Mouse (Mus musculus): ENCODE results near the gene Kif14. TPM values are rescaled to one million over a fixed set of nuclear protein-coding genes. Genes with fewer than 3 reads are reported as not detected.
"Not testable (repeated sequence)": the region's sequence is repeated elsewhere in the genome, so short reads cannot be mapped to it uniquely, and the experiment has no call there.

The Kif14 gene
- polyA plus RNA-seq, 1 experiment from 2014 or later, result 6.0 TPM

GRCm38 (mm10) chr1:136502936-136503335 lies 36.8 kb downstream of the Kif14 start:
- no peaks in the 10 kb centered on the region for H3K27me3 ChIP-seq
- ATAC-seq, result no peak
- WGBS, result 96% methylated on average over 8 of the region's 8 CpGs
- no peaks in the 10 kb centered on the region for H3K9me3 ChIP-seq (replicated peaks)
- H3K4me3 ChIP-seq, result no peak overlapping the region
- H3K4me1 ChIP-seq, result no peaks in the 10 kb centered on the region
- H3K4me2 ChIP-seq, result no peak overlapping the region
- H3K9ac ChIP-seq, result no peak overlapping the region
- H3K27ac ChIP-seq, result no peak overlapping the region
- peaks cover 42% of the 10 kb centered on the region for H3K36me3 ChIP-seq (ENCODE audit: poor library complexity, severe bottlenecking)

GRCm38 (mm10) chr1:136506255-136506654 lies 40.1 kb downstream of the Kif14 start:
- H3K27me3 ChIP-seq; H3K27ac ChIP-seq; H3K4me1 ChIP-seq; ATAC-seq; H3K9ac ChIP-seq; H3K4me2 ChIP-seq; H3K4me3 ChIP-seq; H3K9me3 ChIP-seq (replicated peaks): not testable (repeated sequence)
- WGBS, result 90% methylated on average over 10 of the region's 10 CpGs
- peaks cover 42% of the 10 kb centered on the region for H3K36me3 ChIP-seq (ENCODE audit: poor library complexity, severe bottlenecking)

- H3K36me3 ChIP-seq (ENCODE audit: poor library complexity, severe bottlenecking), result peaks cover 41% of the 10 kb centered on the region
- 84% methylated on average over 6 of the region's 6 CpGs for WGBS
- no peak overlapping the region for H3K4me2 ChIP-seq
- H3K4me1 ChIP-seq, result no peaks in the 10 kb centered on the region
- no peak for ATAC-seq
- no peaks in the 10 kb centered on the region for H3K9me3 ChIP-seq (replicated peaks)
- no peak overlapping the region for H3K4me3 ChIP-seq
- no peak overlapping the region for H3K27ac ChIP-seq
- no peaks in the 10 kb centered on the region for H3K27me3 ChIP-seq
- H3K9ac ChIP-seq, result no peak overlapping the region
Observed at GRCm38 (mm10) chr1:136512317-136512716, 46.2 kb downstream of the Kif14 start.

GRCm38 (mm10) chr1:136513181-136513580 lies 47.0 kb downstream of the Kif14 start:
- no peak for ATAC-seq
- no peak overlapping the region for H3K9ac ChIP-seq
- peaks cover 39% of the 10 kb centered on the region for H3K36me3 ChIP-seq (ENCODE audit: poor library complexity, severe bottlenecking)
- no peaks in the 10 kb centered on the region for H3K4me1 ChIP-seq
- no peak overlapping the region for H3K4me3 ChIP-seq
- no peaks in the 10 kb centered on the region for H3K27me3 ChIP-seq
- 91% methylated on average over 11 of the region's 11 CpGs for WGBS
- H3K4me2 ChIP-seq, result no peak overlapping the region
- no peaks in the 10 kb centered on the region for H3K9me3 ChIP-seq (replicated peaks)
- H3K27ac ChIP-seq, result no peak overlapping the region

GRCm38 (mm10) chr1:136518699-136519356 lies 52.7 kb downstream of the Kif14 start:
- Histone ChIP-seq H3K4me2 (no peak overlapping the region), H3K27me3 (no peaks in the 10 kb centered on the region), H3K9ac (no peak overlapping the region), H3K9me3 (replicated peaks) (no peaks in the 10 kb centered on the region), H3K4me3 (no peak overlapping the region), H3K27ac (no peak overlapping the region), H3K4me1 (no peaks in the 10 kb centered on the region), H3K36me3 (ENCODE audit: poor library complexity, severe bottlenecking) (peaks cover 69% of the 10 kb centered on the region)
- no peak for ATAC-seq
- 88% methylated on average over 7 of the region's 7 CpGs for WGBS

GRCm38 (mm10) chr1:136521363-136521937 lies 55.3 kb downstream of the Kif14 start:
- H3K9me3 ChIP-seq (replicated peaks), result no peaks in the 10 kb centered on the region
- no peaks in the 10 kb centered on the region for H3K27me3 ChIP-seq
- 80% methylated on average over 11 of the region's 11 CpGs for WGBS
- H3K4me2 ChIP-seq, result no peak overlapping the region
- no peak overlapping the region for H3K27ac ChIP-seq
- H3K4me1 ChIP-seq, result no peaks in the 10 kb centered on the region
- H3K9ac ChIP-seq, result no peak overlapping the region
- ATAC-seq, result peak; percentile 48; the same call in 1 of the 2 replicates
- H3K4me3 ChIP-seq, result no peak overlapping the region
- H3K36me3 ChIP-seq (ENCODE audit: poor library complexity, severe bottlenecking), result peaks cover 53% of the 10 kb centered on the region

GRCm38 (mm10) chr1:136524917-136525316 lies 58.8 kb downstream of the Kif14 start:
- H3K4me3 ChIP-seq, result no peak overlapping the region
- no peak overlapping the region for H3K4me2 ChIP-seq
- H3K9me3 ChIP-seq (replicated peaks), result no peaks in the 10 kb centered on the region
- H3K27me3 ChIP-seq, result no peaks in the 10 kb centered on the region
- H3K9ac ChIP-seq, result no peak overlapping the region
- WGBS, result 25% methylated on average over 2 of the region's 2 CpGs
- no peaks in the 10 kb centered on the region for H3K4me1 ChIP-seq
- peak; percentile 41; the same call in 1 of the 2 replicates for ATAC-seq
- no peak overlapping the region for H3K27ac ChIP-seq
- H3K36me3 ChIP-seq (ENCODE audit: poor library complexity, severe bottlenecking), result peaks cover 50% of the 10 kb centered on the region

GRCm38 (mm10) chr1:136525818-136526217 lies 59.7 kb downstream of the Kif14 start:
- WGBS, result 78% methylated on average over 6 of the region's 6 CpGs
- no peak for ATAC-seq

GRCm38 (mm10) chr1:136527163-136527562 lies 61.0 kb downstream of the Kif14 start:
- Histone ChIP-seq H3K4me1 (no peaks in the 10 kb centered on the region), H3K27ac (no peak overlapping the region), H3K27me3 (no peaks in the 10 kb centered on the region), H3K9ac (no peak overlapping the region), H3K36me3 (ENCODE audit: poor library complexity, severe bottlenecking) (peaks cover 44% of the 10 kb centered on the region), H3K4me3 (no peak overlapping the region), H3K9me3 (replicated peaks) (no peaks in the 10 kb centered on the region), H3K4me2 (no peak overlapping the region)
- ATAC-seq, result no peak
- 86% methylated on average over 16 of the region's 16 CpGs for WGBS

More at GRCm38 (mm10) chr1:136525818-136526217, 59.7 kb downstream of the Kif14 start:
- Histone ChIP-seq H3K27me3 (no peaks in the 10 kb centered on the region), H3K9me3 (replicated peaks) (no peaks in the 10 kb centered on the region), H3K4me2 (no peak overlapping the region), H3K9ac (no peak overlapping the region), H3K36me3 (ENCODE audit: poor library complexity, severe bottlenecking) (peaks cover 55% of the 10 kb centered on the region), H3K4me3 (no peak overlapping the region), H3K4me1 (no peaks in the 10 kb centered on the region), H3K27ac (no peak overlapping the region)

GRCm38 (mm10) chr1:136532556-136532955 lies 66.4 kb downstream of the Kif14 start:
- H3K4me1 ChIP-seq, result no peaks in the 10 kb centered on the region
- 86% methylated on average over 3 of the region's 3 CpGs for WGBS
- H3K4me3 ChIP-seq, result no peak overlapping the region
- H3K9me3 ChIP-seq (replicated peaks), result no peaks in the 10 kb centered on the region
- H3K4me2 ChIP-seq, result no peak overlapping the region
- H3K27ac ChIP-seq, result no peak overlapping the region
- H3K36me3 ChIP-seq (ENCODE audit: poor library complexity, severe bottlenecking), result peaks cover 19% of the 10 kb centered on the region
- no peaks in the 10 kb centered on the region for H3K27me3 ChIP-seq
- H3K9ac ChIP-seq, result no peak overlapping the region
- no peak for ATAC-seq

GRCm38 (mm10) chr1:136536947-136537346 lies 70.8 kb downstream of the Kif14 start:
- no peak for ATAC-seq
- 89% methylated on average over 6 of the region's 6 CpGs for WGBS
- H3K36me3 ChIP-seq (ENCODE audit: poor library complexity, severe bottlenecking), result no peaks in the 10 kb centered on the region

GRCm38 (mm10) chr1:136538247-136538646 lies 72.1 kb downstream of the Kif14 start:
- no peak overlapping the region for H3K27ac ChIP-seq
- H3K4me3 ChIP-seq, result no peak overlapping the region
- WGBS, result 86% methylated on average over 4 of the region's 4 CpGs
- no peak overlapping the region for H3K4me2 ChIP-seq
- H3K36me3 ChIP-seq (ENCODE audit: poor library complexity, severe bottlenecking), result no peaks in the 10 kb centered on the region
- no peaks in the 10 kb centered on the region for H3K4me1 ChIP-seq
- no peaks in the 10 kb centered on the region for H3K27me3 ChIP-seq
- H3K9ac ChIP-seq, result no peak overlapping the region
- no peak for ATAC-seq
- no peaks in the 10 kb centered on the region for H3K9me3 ChIP-seq (replicated peaks)

More at GRCm38 (mm10) chr1:136536947-136537346, 70.8 kb downstream of the Kif14 start:
- Histone ChIP-seq H3K9ac (no peak overlapping the region), H3K4me2 (no peak overlapping the region), H3K4me3 (no peak overlapping the region), H3K4me1 (no peaks in the 10 kb centered on the region), H3K9me3 (replicated peaks) (no peaks in the 10 kb centered on the region), H3K27ac (no peak overlapping the region), H3K27me3 (no peaks in the 10 kb centered on the region)
